Mouse (Mus musculus): Measurements from ENCODE around the gene Slc44a5. TPM values are rescaled to one million over a fixed set of nuclear protein-coding genes. Genes with fewer than 3 reads are reported as not detected.

Gene Slc44a5
- polyA plus RNA-seq, 1 experiment from 2014 or later: 0.53 TPM

GRCm38 (mm10) chr3:154093745-154094322, 120.6 kb downstream of the Slc44a5 start:
- H3K4me2 ChIP-seq (replicated peaks; ENCODE audit: low read depth): no peak overlapping the region
- H3K9ac ChIP-seq (ENCODE audit: low read length): no peak overlapping the region
- TF ChIP-seq EP300 (optimal IDR thresholded peaks at IDR 0.05) (no peak), CTCF (IDR thresholded peaks at IDR 0.05; ENCODE audit: low read depth) (no peak)
- no peaks in the 10 kb centered on the region for H3K9me3 ChIP-seq (ENCODE audit: control insufficient read depth, low read length)
- WGBS: 69% methylated on average over 8 of the region's 8 CpGs
- no peak for DNase-seq (ENCODE audit: low spot score)
- H3K36me3 ChIP-seq (ENCODE audit: control insufficient read depth, insufficient read depth, low read length): no peaks in the 10 kb centered on the region
- no peaks in the 10 kb centered on the region for H3K27me3 ChIP-seq (ENCODE audit: control insufficient read depth, insufficient read depth, low read length)
- no peak overlapping the region for H3K27ac ChIP-seq (replicated peaks)
- no peak overlapping the region for H3K4me3 ChIP-seq (ENCODE audit: low read depth, low read length)
- 0 out of 2 replicates have a peak, but pooled peaks cover 3% of the 10 kb centered on the region for H3K4me1 ChIP-seq (replicated peaks; ENCODE audit: control insufficient read depth, insufficient read depth)
- no peak for ATAC-seq (ENCODE audit: low FRiP score, low TSS enrichment)

DNA sequence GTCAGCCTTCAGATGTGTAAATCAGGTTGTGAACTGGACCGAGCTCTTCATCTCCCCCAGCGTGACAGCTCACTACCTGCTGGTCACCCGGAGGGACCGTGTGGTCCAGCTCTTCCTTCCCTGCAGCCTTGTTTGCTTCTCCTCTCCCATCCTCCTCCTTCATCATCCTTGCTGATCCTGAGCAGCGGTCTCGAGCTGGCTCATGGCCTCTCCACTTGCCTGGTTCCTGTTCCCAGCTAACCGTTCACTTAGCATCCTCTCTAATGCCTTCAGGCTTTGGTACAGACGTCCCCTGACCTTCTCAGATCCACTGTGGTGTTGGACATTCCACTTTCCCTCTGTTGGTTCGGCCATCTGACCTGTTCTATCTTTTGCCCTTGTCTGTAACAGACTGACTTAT, 128.4 kb downstream of the Slc44a5 start:
- no peak for DNase-seq (ENCODE audit: low spot score)
- H3K27me3 ChIP-seq (ENCODE audit: control insufficient read depth, insufficient read depth, low read length): no peaks in the 10 kb centered on the region
- H3K4me2 ChIP-seq (replicated peaks; ENCODE audit: low read depth): no peak overlapping the region
- no peaks in the 10 kb centered on the region for H3K4me1 ChIP-seq (replicated peaks; ENCODE audit: control insufficient read depth, insufficient read depth)
- TF ChIP-seq EP300 (optimal IDR thresholded peaks at IDR 0.05): no peak
- TF ChIP-seq CTCF (IDR thresholded peaks at IDR 0.05; ENCODE audit: low read depth): no peak
- 84% methylated on average over 9 of the region's 9 CpGs for WGBS
- H3K9ac ChIP-seq (ENCODE audit: low read length): no peak overlapping the region
- no peaks in the 10 kb centered on the region for H3K9me3 ChIP-seq (ENCODE audit: control insufficient read depth, low read length)
- H3K36me3 ChIP-seq (ENCODE audit: control insufficient read depth, insufficient read depth, low read length): no peaks in the 10 kb centered on the region
- H3K27ac ChIP-seq (replicated peaks): no peak overlapping the region
- H3K4me3 ChIP-seq (ENCODE audit: low read depth, low read length): no peak overlapping the region
- no peak for ATAC-seq (ENCODE audit: low FRiP score, low TSS enrichment)

GRCm38 (mm10) chr3:154110528-154110927, 137.3 kb downstream of the Slc44a5 start:
- no peaks in the 10 kb centered on the region for H3K36me3 ChIP-seq (ENCODE audit: control insufficient read depth, insufficient read depth, low read length)
- H3K4me3 ChIP-seq (ENCODE audit: low read depth, low read length): no peak overlapping the region
- H3K4me2 ChIP-seq (replicated peaks; ENCODE audit: low read depth): no peak overlapping the region
- H3K27ac ChIP-seq (replicated peaks): no peak overlapping the region
- no peak for TF ChIP-seq CTCF (IDR thresholded peaks at IDR 0.05; ENCODE audit: low read depth)
- TF ChIP-seq EP300 (optimal IDR thresholded peaks at IDR 0.05): no peak
- no peaks in the 10 kb centered on the region for H3K4me1 ChIP-seq (replicated peaks; ENCODE audit: control insufficient read depth, insufficient read depth)
- H3K9ac ChIP-seq (ENCODE audit: low read length): no peak overlapping the region
- 65% methylated on average over 5 of the region's 5 CpGs for WGBS
- ATAC-seq (ENCODE audit: low FRiP score, low TSS enrichment) (no peak), DNase-seq (ENCODE audit: low spot score) (no peak)
- H3K9me3 ChIP-seq (ENCODE audit: control insufficient read depth, low read length): no peaks in the 10 kb centered on the region
- no peaks in the 10 kb centered on the region for H3K27me3 ChIP-seq (ENCODE audit: control insufficient read depth, insufficient read depth, low read length)

GRCm38 (mm10) chr3:154111221-154111620, 138.0 kb downstream of the Slc44a5 start:
- no peak for TF ChIP-seq CTCF (IDR thresholded peaks at IDR 0.05; ENCODE audit: low read depth)
- no peak for TF ChIP-seq EP300 (optimal IDR thresholded peaks at IDR 0.05)
- 45% methylated on average over 5 of the region's 5 CpGs for WGBS
- Histone ChIP-seq H3K4me3 (ENCODE audit: low read depth, low read length) (no peak overlapping the region), H3K27me3 (ENCODE audit: control insufficient read depth, insufficient read depth, low read length) (no peaks in the 10 kb centered on the region), H3K9me3 (ENCODE audit: control insufficient read depth, low read length) (no peaks in the 10 kb centered on the region), H3K27ac (replicated peaks) (no peak overlapping the region), H3K4me2 (replicated peaks; ENCODE audit: low read depth) (no peak overlapping the region), H3K4me1 (replicated peaks; ENCODE audit: control insufficient read depth, insufficient read depth) (no peaks in the 10 kb centered on the region), H3K36me3 (ENCODE audit: control insufficient read depth, insufficient read depth, low read length) (no peaks in the 10 kb centered on the region), H3K9ac (ENCODE audit: low read length) (no peak overlapping the region)
- DNase-seq (ENCODE audit: low spot score) (no peak), ATAC-seq (ENCODE audit: low FRiP score, low TSS enrichment) (no peak)

DNA sequence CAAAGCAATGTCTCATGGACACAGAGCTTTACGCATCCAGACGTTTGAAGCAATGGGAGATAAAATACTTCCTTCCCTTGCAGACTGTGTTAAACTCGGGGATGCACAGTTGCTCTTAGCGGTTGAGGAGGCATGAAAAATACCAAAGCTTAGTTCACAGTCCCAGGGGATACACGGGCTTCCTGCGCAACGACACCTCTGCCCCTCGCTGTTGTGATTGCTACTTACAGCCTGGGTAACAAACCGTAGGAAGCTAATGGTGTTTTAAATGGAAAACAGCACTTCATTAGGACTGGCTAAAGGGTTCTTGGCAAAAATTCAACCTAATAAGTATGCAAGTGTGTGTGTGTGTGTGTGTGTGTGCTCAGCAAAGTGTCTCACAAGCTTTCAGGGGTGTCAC, 141.8 kb downstream of the Slc44a5 start:
- H3K36me3 ChIP-seq (ENCODE audit: control insufficient read depth, insufficient read depth, low read length): no peaks in the 10 kb centered on the region
- H3K9me3 ChIP-seq (ENCODE audit: control insufficient read depth, low read length): no peaks in the 10 kb centered on the region
- H3K4me3 ChIP-seq (ENCODE audit: low read depth, low read length): no peak overlapping the region
- no peak overlapping the region for H3K27ac ChIP-seq (replicated peaks)
- H3K4me1 ChIP-seq (replicated peaks; ENCODE audit: control insufficient read depth, insufficient read depth): no peaks in the 10 kb centered on the region
- no peak overlapping the region for H3K4me2 ChIP-seq (replicated peaks; ENCODE audit: low read depth)
- 79% methylated on average over 9 of the region's 9 CpGs for WGBS
- H3K9ac ChIP-seq (ENCODE audit: low read length): no peak overlapping the region
- ATAC-seq (ENCODE audit: low FRiP score, low TSS enrichment) (no peak), DNase-seq (ENCODE audit: low spot score) (no peak)
- TF ChIP-seq CTCF (IDR thresholded peaks at IDR 0.05; ENCODE audit: low read depth) (no peak), EP300 (optimal IDR thresholded peaks at IDR 0.05) (no peak)
- H3K27me3 ChIP-seq (ENCODE audit: control insufficient read depth, insufficient read depth, low read length): no peaks in the 10 kb centered on the region

DNA sequence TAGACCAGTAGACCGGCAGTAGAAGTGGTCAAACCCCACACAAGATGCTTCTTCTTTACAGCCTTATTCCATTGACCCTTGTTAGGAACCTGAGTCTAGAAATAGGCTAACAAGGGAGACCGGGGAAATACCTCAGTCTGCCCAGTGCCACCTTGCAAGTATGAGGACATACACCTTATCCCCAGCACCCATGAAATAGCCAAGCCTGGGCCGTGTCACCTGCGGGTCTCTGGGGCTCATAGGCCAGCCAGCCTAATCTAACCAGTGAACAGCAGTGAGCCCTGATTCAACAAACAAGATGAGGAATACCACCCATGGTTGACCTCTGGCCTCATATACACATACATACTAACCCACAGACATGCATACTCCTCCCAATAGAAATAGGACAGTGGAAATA, 142.2 kb downstream of the Slc44a5 start:
- H3K36me3 ChIP-seq (ENCODE audit: control insufficient read depth, insufficient read depth, low read length): no peaks in the 10 kb centered on the region
- ATAC-seq (ENCODE audit: low FRiP score, low TSS enrichment): no peak
- no peak overlapping the region for H3K9ac ChIP-seq (ENCODE audit: low read length)
- TF ChIP-seq EP300 (optimal IDR thresholded peaks at IDR 0.05): no peak
- TF ChIP-seq CTCF (IDR thresholded peaks at IDR 0.05; ENCODE audit: low read depth): no peak
- no peak overlapping the region for H3K27ac ChIP-seq (replicated peaks)
- no peaks in the 10 kb centered on the region for H3K27me3 ChIP-seq (ENCODE audit: control insufficient read depth, insufficient read depth, low read length)
- no peak for DNase-seq (ENCODE audit: low spot score)
- 89% methylated on average over 4 of the region's 4 CpGs for WGBS
- H3K4me2 ChIP-seq (replicated peaks; ENCODE audit: low read depth): no peak overlapping the region
- H3K4me3 ChIP-seq (ENCODE audit: low read depth, low read length): no peak overlapping the region
- H3K9me3 ChIP-seq (ENCODE audit: control insufficient read depth, low read length): no peaks in the 10 kb centered on the region
- no peaks in the 10 kb centered on the region for H3K4me1 ChIP-seq (replicated peaks; ENCODE audit: control insufficient read depth, insufficient read depth)
